Mouse (Mus musculus): ENCODE measurements around the gene 5730596B20Rik.

5730596B20Rik gene

DNA sequence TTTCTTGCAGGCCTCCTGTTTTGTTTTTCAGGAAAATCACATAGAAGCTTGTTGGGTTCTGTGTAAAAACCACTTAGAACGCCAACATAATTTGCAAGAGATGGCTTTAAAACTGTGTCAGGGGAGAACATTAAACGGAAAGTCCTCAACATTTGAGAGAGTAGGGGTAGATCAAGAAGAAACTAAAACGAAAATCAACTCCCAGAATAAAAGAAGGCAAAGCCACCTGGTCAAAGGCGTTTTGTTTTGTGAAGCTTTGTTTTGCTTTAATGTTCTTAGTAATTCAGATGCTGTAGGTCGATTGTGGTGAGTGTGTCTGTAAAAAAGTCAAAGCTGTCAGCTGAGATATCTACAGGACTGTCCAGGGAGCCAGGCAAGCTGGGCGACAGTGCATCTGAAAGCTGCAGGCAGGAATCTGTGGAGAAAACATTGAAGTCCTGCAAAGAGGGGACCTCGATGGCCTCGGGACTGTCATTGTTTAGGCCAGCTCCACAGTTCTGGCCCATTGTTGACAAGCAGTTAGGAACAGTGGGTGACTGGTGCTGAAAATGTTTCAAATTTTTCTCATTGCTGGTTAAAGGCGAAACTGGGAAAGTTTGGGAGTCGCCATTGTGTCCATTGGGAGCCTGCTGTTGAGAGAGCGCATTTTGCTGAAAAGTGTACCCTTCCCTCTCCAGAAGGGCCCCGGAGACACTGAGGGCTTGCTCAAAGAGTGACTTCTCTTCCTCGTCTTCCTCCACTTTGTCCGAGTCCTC lies 14.5 kb upstream of the 5730596B20Rik start:
- DNase-seq, result no peak

DNA sequence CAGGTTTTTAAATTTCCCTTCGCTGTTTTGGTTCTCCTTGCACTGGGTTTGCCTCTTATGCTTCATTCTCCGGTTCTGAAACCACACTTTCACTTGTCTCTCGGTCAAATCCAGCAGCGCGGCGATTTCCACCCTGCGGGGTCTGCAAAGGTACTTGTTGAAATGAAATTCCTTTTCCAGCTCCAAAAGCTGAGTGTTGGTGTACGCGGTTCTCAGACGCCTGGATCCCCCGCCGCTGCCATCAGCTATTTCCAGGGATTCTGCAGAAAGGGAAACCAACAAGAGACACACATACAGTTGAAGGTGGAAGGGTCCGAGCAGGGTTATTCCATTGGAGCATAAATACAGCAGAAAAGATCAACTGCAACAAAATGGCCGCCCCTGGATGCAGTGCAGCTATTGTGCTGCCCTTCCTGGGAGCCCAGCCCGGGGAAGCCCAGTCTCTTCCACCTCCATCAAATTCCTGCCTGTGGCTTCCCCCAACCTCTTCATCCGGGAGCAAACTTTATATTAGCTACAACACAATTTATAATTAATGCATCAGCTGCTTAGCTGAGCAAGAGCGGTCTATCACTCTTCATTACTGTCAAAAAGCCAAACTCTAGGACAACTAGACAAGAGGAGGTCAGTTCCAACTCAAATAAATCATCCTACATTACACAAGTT lies 13.8 kb upstream of the 5730596B20Rik start:
- DNase-seq, result no peak

DNA sequence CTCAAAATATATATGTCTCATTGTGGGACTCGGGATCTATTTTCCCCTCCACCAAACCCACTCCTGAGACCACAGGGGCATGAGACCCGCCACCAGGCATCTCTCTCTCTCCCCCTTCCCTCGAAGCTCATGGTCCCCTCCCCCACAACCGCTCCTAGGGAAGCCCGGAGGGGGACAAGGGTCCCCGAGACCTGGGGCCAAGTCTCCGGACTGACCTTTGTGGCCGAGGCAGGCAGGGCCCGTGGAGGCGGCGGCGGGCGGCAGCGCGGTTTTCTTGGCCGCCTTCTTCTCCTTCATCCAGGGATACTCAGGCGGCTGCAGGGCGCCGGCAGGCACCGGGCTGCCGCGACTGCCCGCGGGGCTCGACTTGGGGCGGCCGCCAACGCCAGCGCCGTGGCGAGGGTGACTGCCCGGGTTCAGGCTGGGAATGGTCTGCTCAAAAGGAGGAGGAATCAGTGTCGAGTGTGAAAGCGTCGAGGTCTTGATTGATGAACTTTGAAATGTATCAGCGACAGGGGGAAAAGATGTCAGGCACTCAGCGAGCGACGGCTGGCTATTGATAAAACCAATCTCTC lies 13.2 kb upstream of the 5730596B20Rik start:
- DNase-seq, result no peak

DNA sequence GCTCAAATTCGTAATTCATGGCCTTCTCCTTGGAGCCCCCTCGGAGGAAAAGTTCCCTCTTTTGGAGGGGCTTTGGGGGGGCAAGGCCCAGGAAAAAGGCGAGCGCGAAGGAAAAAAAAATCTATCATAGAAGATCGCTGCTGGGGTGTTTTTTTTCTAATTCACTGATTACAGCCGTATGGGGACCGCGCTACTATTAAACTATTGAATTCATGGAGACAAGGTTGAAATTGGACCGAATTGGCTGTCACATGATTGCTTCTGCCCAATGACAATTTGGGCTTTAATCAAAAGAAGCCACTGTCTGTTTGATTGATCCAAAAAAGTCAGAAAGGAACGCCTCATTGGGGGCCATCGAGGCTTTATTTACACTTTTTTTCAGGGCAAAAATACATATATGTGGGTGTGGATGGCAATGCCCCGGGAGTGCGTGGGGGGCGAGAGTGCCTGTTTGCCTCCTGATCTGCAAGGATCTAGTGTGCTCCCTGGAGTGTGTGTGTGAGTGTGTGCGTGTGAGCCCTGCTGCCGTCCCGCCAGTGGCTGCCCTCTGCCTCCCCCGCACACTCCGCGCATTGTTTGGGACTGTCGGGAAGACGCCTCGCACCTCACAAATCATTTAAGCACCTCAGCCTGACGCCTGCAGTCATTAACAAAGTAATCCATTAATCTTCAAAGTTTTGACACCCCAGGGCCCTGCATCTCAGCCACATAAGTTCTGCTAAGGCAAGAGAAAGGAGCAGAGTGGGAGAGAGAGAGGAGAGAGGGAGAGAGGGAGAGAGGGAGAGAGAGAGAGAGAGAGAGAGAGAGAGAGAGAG lies 12.5 kb upstream of the 5730596B20Rik start, which contains the start of gene Hoxa2:
Gene Hoxa2 (minus strand): TSS at position 206 of the 815 bp plus-strand sequence.
- DNase-seq, result no peak

DNA sequence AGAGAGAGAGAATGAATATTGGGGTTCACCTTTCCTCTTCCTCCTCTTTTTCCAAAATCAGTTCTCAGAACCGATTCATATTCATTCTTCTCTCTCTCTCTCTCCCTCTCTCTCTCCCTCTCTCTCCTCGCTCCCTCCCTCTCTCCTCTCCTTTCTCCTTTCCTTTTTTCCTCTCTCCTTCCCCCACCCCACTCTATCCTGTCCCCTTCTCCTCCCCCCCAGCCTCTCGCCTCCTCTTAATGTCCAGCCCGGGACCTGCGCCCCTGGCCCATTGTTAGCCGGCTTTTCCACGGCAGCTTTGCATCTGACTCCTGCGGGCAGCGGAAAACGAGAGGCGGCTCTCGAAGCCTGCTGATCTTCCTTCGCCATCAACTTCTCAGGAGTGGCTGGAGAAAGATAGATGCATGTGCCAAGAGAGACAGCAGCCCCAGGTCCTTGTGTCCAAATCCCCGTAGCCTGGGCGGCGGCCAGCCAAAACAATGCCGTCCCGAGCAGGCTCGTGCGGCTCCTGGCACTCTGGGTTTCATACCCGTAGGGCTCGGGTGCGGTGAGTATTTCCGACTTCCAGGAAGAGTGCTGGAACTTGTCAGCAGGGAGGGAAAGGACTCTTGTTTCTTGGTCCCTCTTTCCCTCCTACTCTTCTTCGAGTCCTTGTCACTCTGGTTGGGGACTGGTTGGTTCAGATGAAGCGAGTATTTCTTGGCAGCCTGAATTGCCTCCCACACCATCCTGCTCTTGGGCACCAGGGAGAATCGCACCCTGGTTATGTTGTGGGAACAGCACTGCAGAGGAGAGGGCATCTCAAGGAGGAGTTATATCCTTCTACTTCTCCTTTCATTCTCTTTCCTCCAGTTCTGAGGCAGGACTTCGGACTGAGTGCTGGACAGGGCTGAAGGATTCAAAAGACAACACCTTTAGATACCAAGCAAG lies 11.6 kb upstream of the 5730596B20Rik start:
- DNase-seq, result no peak

DNA sequence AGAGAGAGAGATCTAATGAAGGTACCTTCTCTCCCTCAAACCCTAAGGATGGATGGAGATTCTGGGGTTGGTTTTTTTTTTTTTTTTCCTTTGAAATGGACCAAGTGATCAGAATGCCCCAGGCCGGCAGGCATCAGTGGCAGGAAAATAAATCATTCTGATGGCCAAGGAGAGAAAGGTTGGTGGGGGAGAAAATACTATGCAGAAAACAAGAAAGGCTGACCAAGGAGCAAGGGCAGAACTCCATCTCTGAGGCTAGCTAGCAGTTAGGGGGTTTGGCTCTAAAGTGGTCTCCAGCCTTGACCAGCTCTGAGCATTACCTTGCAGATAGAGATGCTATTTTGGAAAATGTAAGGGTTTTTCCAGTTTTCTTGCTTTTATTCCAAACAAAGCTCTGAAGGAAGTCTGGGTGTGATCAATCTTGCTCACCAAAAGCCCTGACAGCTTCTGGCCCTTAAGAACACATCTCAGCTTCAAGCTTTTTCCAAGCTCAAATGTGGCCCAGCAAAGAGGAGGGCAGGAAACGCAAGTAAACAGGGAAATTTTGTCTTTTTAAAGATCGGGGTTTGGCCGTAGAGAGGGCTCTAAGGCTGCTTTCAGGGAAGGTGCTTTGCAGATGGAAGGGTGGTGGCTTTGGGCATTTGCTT lies 10.7 kb upstream of the 5730596B20Rik start:
- DNase-seq, result no peak

DNA sequence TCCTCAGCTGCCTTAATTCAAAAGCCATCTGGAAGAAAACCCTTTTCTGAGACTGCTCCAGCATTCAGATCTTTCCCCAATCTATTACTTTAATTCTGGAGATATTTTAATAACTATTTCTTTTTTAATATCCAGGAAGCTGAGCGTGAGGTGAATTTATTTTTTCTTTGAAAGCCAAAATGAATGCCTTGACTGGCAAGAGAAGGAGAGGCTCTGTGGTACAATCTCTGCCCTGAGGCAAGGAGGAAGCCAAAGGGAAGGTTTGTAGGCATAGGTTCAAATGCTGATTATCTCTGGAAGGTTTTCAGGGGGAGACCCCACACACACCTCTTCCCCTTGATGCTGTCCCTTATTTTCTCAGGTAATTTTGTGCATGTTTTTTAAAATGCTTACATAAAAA lies 10.1 kb upstream of the 5730596B20Rik start:
- DNase-seq, result no peak

DNA sequence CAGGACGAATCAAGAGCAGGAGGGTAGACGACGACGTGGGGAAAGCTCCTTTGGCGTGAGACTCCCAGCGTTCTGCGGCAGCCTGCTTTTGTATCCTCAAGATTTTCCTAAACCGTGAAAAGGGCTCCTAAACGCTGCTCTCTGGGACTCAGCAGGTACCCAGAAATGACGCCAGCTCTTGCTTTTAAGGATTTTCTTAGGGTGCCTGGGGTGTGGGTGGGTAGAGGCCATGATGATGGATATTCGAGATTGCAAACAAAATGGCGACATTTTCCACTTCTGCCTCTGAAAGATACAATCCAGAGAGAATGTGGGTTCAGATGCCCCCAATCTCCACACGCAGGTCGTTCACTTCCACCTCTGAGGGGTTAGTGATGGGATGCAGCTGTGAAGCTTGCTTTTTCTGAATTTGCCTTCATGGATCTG lies 9.5 kb upstream of the 5730596B20Rik start:
- no peak for DNase-seq

DNA sequence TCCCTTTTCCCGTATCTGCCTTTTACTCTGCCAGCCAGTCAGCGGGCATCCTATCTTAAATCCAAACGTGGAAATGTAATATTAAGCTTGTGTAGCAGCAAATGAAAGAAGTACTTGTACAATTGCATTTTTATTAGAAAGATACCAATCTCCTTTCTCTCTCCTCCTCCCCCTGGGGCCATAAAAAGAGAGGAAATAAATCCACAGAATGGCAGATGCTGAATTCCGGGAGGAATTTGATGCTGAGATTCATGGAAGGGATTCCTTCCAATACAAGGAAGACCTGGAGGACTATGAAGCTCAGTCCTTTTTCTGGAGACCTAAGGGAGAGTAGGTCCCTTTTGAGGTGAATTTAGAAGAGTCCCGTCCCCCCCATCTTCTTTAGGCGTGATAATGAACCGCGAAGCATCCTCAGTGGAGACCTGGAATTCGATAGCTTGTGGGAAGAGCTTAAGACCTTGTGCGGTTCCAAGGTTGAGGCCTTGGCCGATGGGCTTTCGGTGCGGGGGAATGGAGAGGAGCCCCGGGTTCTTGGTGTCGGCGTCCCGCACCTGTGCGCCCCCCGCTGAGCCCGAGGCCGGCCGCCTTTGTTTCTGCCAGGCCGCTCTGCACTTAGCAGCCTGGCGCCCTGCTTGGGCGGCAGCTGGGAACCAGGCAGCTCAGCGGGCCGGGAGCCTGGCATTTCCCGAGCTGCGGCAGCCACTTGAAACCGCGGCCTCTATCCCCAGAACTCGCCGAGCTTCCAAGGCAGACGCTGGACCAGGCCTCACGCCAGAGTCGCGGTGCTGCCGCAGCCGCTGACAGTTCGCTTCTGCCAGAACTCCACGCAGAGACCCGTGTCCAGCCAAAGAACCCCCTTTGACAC lies 8.9 kb upstream of the 5730596B20Rik start:
- no peak for DNase-seq

DNA sequence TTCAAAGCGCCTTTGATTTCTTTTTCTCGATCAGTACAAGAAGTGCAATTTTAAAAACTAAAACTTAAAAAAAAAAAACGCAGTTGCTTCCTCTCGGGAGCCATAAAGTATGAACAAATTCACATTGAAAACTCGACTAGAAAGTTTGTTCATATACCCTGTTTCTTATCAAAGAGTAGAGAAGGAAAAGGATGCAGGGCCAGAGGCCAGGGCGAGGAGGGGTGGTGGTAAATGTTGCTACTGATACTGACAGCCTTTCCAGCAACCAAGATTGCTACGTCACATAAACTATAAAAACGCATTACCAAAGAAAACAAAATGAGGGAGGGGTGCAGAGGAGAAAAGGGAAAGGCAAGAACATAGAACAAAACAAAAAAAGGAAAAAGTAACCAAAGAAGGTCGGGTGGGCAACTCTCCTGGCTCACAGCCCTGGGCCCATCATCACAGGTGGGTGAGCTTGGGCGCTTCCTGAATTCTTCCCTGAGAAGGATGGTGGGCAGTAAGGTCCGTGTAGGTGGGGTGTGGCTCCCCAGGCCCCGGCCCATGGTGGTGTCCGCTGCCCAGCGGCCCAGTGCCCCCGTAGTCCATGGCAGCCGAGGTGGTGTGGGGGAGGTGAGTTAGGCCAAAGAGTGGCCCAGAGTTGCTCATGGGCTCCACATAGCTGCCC lies 7.7 kb upstream of the 5730596B20Rik start:
- DNase-seq, result no peak

DNA sequence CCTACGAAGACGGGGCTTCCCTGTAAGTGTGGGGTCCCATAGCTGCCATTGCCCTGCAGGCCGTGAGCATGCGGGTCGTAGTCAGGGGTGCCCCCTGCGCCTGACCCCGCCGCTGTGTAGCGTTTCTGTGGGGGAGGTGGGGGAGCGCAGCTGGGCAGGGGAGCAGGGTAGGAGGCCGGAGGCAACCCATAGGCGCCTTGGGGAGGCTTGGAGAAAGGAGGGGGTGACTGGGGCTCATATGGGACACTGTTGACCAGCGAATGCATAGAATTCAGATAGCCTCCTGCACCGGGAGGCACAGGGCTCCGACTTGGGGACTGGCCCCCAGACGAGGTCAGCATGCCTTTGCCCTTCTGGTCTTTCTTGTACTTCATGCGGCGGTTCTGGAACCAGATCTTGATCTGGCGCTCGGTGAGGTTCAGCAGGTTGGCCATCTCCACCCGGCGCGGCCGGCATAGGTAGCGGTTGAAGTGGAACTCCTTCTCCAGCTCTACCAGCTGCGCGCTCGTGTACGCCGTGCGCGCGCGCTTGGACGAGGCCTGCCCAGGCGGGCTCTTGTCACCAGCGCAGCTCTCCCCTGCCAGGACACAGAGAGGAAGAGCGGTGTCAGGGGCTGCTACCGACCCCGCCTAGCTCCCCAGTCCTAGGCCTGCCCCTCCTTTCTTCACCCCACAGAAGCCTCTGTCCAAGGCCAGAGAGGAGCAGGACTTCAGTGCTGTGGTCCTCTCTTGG lies 7.0 kb upstream of the 5730596B20Rik start:
- no peak for DNase-seq

DNA sequence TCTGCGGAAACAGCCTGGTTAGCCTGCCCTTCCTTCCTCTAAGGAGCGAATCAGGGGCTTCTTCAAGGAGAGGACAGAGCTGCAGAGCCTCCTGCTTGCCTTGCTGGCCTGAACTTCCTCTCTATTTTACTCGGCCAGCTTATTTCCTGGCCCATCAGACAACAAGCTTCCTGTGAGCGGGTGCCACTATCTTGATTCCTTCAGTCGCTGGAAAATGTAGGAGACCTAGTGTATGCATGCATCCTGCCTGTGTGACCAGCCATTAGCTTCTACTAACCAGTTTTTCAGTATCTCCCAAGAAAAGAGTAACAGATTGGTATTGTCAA lies 6.4 kb upstream of the 5730596B20Rik start:
- DNase-seq, result no peak

DNA sequence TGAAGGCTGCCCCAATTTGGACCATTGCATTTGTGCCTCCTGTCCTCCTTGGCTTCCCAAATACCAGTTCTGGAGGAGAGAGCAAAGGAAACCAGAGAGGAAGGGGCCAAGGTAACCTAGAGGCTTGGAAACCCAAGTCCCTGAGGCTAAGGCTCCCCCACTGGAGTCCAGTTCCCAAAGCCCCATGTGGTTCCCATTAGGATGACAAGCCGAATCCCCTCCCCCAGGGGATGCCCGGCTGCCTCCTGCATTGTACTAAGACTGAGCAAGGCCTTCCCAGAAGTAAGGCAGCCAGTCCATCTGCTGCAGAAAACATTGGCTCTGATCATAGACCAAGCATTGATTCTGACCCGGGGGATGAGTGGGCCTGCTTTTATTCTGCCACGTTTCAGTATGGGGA lies 6.0 kb upstream of the 5730596B20Rik start:
- DNase-seq, result no peak

DNA sequence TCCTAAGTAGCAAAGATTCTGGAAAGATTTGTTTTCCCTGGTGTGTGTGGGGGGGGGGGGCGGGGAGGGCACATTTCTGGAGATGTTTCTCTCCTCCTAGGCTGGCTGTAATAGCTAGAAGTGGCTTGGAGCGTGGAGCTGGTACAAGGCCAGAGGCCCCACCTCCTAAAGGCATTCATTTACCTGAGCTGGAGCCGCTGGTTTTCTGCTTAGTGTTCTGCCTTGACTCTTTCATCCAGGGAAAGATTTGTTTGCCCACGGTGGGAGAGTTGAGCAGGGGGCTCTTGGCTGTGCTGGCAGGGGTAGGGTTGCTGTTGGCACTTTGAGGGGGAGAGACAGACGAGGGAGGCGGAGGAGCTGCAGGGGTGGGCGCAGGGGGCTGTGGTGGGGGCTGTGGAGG lies 5.4 kb upstream of the 5730596B20Rik start:
- no peak for DNase-seq

DNA sequence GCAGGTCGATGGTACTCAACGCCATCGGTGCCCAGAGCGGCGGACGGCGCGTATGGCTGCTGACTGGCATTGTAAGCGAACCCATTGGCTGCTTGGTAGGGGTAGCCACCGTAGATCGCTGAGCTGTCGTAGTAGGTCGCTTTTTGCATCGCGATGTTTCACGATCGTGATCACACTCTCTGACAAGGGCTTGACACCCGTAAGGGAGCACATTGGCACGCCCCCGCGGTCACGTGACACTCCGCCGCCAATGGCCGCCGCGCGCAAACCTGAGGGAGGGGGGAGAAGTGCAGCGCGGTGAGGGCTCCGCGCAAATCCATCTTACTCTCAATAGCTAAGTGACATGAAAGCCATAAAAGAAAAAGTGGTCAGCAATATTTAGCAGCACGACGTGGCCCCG lies 4.8 kb upstream of the 5730596B20Rik start:
- no peak for DNase-seq

DNA sequence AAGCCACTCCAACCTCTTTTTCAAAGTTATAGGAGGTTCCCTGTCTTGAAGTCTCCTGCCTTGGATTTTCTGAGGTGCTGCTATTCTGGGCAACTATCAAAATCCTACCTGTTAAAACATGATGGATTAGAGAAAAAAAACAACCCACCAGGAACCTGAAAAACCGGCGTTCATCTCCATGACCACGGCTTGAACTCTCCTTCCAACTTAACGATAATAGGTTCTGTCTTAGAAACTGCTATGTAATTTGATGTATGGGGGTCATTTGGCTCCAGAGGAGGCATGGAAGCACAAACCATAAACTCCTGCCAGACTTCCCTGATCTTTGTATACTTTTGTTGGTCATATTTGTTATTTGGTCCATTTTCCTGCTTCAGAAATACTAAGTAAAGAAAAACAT lies 3.6 kb upstream of the 5730596B20Rik start:
- DNase-seq, result no peak

DNA sequence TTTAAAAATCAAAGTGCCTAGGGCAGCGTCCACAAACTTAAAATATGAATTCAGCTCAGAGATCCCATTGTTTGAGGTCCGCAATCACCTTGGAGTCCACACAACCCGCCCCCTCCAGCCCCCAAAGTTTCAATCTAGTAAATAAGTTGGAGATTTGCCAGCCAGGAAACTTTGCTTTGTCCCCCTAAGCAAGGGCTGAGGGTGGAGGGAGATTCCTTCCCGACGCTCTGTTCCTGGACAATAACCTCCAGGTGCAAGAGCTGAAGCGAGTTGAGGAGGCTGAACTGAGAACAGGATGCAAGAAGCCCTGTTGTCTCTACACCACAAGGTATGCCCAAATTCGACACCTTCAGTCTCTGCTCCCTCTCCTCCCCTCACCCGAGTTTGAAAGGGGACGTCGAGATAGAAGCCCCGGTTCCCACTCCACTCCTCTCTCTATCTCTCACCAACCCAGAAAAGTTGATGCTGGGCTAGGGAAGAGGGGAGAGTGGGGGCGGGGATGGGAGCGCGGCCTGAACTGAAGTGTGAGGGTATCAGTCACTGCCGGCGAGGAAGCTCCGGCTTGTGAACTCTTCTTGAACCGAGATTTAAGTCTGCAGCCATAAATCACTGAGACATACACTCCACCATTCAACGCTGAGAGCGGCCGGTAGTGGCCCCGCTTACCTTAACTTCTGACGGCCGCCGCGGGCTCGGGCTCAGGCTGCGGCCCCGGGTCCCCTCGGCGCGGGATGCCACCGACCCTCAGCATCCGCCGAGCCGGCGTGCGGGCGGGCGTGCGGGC lies 2.1 kb upstream of the 5730596B20Rik start:
- DNase-seq, result no peak

DNA sequence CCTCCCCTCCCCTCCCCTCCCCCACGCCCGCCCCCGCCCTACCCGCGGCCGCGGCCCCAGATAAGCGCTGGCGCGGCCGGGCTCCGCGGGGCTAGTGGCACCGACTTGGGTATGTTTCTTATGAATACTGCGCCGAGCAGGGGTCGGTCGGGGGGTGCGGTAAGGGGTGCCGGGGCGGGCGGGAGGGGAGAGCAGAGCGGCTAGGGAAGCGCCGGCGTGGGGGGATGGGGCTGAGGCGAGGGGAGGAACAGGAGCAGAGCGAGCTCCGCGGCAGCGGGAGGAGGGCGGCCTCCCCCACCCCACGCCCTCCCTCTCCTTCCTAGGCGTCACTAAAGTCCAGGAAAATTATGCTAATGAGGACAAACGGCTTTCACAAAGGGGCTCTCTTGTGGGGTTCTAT lies 1.4 kb upstream of the 5730596B20Rik start:
- DNase-seq, result no peak

DNA sequence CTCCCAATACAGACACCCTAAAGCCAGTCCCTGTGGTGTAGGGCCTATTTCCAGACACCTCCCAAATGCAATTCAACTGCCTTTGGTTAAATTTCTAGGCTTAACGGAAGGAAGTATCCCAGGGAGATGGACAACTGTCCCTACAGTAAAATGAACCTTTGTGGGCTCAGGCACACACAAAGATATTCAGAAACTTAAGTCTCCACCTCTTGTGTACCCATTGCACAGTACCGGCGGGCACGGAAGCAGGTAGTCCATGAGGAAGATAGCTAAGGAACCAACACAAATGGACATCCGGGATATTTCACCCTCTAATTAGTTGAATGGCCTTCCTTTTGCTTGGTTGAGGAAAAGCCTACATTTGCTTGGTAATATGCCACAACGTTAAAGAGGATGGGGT lies 907 bp upstream of the 5730596B20Rik start:
- DNase-seq, result no peak

Measured in cerebellum, adult 11 months (tissue).